Mouse (Mus musculus): ENCODE data around the gene Klrd1.
"Not testable (repeated sequence)": the region's sequence is repeated elsewhere in the genome, so short reads cannot be mapped to it uniquely, and the experiment has no call there.

Klrd1 gene

GRCm38 (mm10) chr6:129644054-129644453, 52.5 kb downstream of the Klrd1 start:
- in situ Hi-C loops (cut with MboI; ENCODE audit: unreplicated experiment in 2 of 2) = not testable (repeated sequence)
